Mouse (Mus musculus) limb, embryonic 11.5 days (tissue): ENCODE data around the gene Rgcc. TPM values are rescaled to one million over a fixed set of nuclear protein-coding genes. Genes with fewer than 3 reads are reported as not detected.

Source experiments
- ATAC-seq: fragments of 200-750 bp; cut with Nextera tagmentation; 2 replicates; pipeline ENCODE4 v1.8.0; 2017; ENCODE audit warnings: low read depth; ENCODE audit not compliant: insufficient number of reproducible peaks, low FRiP score, low TSS enrichment
- DNase-seq: peaks from one replicate; pipeline ENCODE4 v3.0.0-alpha.2; 2015; ENCODE audit warnings: low spot score
- H3K27ac ChIP-seq: fragments of 300-500 bp; sonication (generic); replicated peaks from 2 replicates; pipeline ENCODE4 v1.5.1; 2014; ENCODE audit warnings: low read depth, mild to moderate bottlenecking, low read length
- H3K27me3 ChIP-seq: fragments of 300-500 bp; sonication (generic); 2 replicates; pipeline ENCODE4 v1.6.1; 2014; ENCODE audit warnings: mild to moderate bottlenecking, low read length, mixed read lengths; ENCODE audit not compliant: control insufficient read depth, insufficient read depth
- H3K36me3 ChIP-seq: fragments of 300-500 bp; sonication (generic); 2 replicates; pipeline ENCODE4 v1.6.1; 2014; ENCODE audit warnings: mild to moderate bottlenecking, low read length, moderate library complexity, mixed read lengths; ENCODE audit not compliant: control insufficient read depth, insufficient read depth
- H3K4me1 ChIP-seq: fragments of 300-500 bp; sonication (generic); 2 replicates; pipeline ENCODE4 v1.6.1; 2014; ENCODE audit warnings: low read length, mixed read lengths; ENCODE audit not compliant: control insufficient read depth, insufficient read depth
- H3K4me2 ChIP-seq: fragments of 300-500 bp; sonication (generic); 2 replicates; pipeline ENCODE4 v1.6.1; 2014; ENCODE audit warnings: low read depth, mild to moderate bottlenecking, moderate library complexity; ENCODE audit not compliant: severe bottlenecking
- H3K4me3 ChIP-seq: fragments of 300-500 bp; sonication (generic); 2 replicates; pipeline ENCODE4 v1.5.1; 2014; ENCODE audit warnings: low read depth, low read length
- H3K9ac ChIP-seq: fragments of 300-500 bp; sonication (generic); 2 replicates; pipeline ENCODE4 v1.6.1; 2014; ENCODE audit warnings: mild to moderate bottlenecking, low read length
- H3K9me3 ChIP-seq: fragments of 300-500 bp; sonication (generic); 2 replicates; pipeline ENCODE4 v1.6.1; 2016; ENCODE audit warnings: low read length; ENCODE audit not compliant: control insufficient read depth
- WGBS: fragments of 180-500 bp; shearing (Covaris S2); extraction: QIAGEN DNeasy Blood & Tissue Kit; methylation state at CpG from one replicate; pipeline ENCODE4 v1.1.7; 2014; 5-methylcytosine and 5-hydroxymethylcytosine counted together
- polyA plus RNA-seq: library from polyadenylated mRNA; unstranded; fragments of >200 nt; fragmentation: Nextera tagmentation; extraction: Ambion mirVana; gene quantifications from 2 replicates; pipeline ENCODE4 v1.2.1, GENCODE M21; 2014

Rgcc gene
- polyA plus RNA-seq, 1 experiment from 2014 or later = 19.6 TPM

DNA sequence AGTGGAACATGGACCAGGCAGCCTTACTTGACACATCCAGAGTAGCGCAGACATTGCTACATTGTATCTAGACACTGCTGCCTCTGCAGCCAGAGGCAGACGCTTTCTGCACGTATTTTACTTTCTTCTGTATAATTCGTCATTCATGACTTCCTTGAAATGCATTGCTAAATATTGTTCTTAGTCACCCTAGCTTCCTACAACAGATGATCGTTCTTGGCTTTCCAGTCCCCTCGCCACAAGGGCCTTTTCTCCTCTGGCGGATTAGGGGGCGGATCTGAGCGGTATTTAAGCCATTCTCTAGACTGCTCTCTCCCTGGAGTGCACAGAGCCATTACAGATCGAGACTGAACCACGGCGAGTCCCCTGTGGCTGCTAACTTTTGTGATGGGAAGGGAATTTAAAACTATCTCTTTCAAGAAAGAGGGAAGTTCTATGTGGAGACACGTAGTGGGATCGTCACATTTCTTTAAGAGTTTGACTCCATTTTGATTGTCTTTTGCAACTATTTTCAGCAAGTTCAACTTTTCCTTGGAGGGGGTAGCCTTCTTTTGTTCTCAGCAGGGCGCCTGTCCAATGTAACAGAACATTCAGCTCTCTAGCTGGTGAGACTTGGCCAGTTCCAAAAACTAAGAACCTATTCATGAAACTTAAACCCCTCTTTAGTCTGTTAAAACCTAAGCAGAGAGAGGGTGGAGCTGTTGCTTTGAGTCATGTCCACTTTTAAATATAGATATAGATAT is 10.6 kb downstream of the Rgcc start:
- ATAC-seq (no peak), DNase-seq (peak; percentile 34)
- no peaks in the 10 kb centered on the region for H3K36me3 ChIP-seq
- no peak overlapping the region for H3K27ac ChIP-seq
- no peak overlapping the region for H3K4me3 ChIP-seq
- no peak overlapping the region for H3K4me2 ChIP-seq
- WGBS = 45% methylated on average over 15 of the region's 15 CpGs
- H3K4me1 ChIP-seq = peaks cover 21% of the 10 kb centered on the region
- H3K27me3 ChIP-seq = no peaks in the 10 kb centered on the region
- H3K9ac ChIP-seq = no peak overlapping the region
- H3K9me3 ChIP-seq = no peaks in the 10 kb centered on the region

DNA sequence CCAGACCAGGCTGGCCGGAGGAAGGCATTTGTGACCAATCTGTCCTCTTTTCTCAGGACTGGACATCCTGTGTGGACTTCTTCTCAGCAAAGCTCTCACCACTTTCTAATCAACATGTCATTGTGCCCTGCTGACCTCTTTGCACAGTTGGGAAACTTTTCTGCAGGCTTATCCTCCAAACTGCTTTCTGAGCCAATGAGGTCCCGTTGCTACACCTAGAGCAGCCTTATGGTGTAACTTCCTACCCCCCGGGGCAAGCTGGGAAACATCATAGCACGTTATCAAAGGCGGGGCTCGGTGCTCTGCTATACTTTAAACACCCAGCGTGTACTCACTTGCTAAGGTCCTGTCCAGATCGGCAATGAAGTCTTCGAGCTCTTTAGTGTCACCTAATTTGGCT is 11.5 kb downstream of the Rgcc start:
- Histone ChIP-seq H3K36me3 (no peaks in the 10 kb centered on the region), H3K4me3 (no peak overlapping the region), H3K4me2 (0 out of 2 replicates have a peak overlapping the region, but pooled peaks have one; percentile 4), H3K4me1 (peaks cover 21% of the 10 kb centered on the region), H3K27me3 (no peaks in the 10 kb centered on the region), H3K9me3 (no peaks in the 10 kb centered on the region), H3K27ac (no peak overlapping the region), H3K9ac (no peak overlapping the region)
- ATAC-seq = no peak
- WGBS = 12% methylated on average over 9 of the region's 9 CpGs
- no peak for DNase-seq

- 48% methylated on average over 3 of the region's 3 CpGs for WGBS
Measured at GRCm38 (mm10) chr14:79288280-79288679, 13.2 kb downstream of the Rgcc start.

GRCm38 (mm10) chr14:79287251-79287863 is 14.1 kb downstream of the Rgcc start:
- 88% methylated on average over 7 of the region's 7 CpGs for WGBS
- Histone ChIP-seq H3K4me2 (no peak overlapping the region), H3K27ac (no peak overlapping the region), H3K4me3 (no peak overlapping the region), H3K27me3 (no peaks in the 10 kb centered on the region), H3K4me1 (peaks cover 17% of the 10 kb centered on the region; the same call in 1 of the 2 replicates), H3K9me3 (no peaks in the 10 kb centered on the region), H3K9ac (no peak overlapping the region), H3K36me3 (no peaks in the 10 kb centered on the region)
- DNase-seq (no peak), ATAC-seq (no peak)

More at GRCm38 (mm10) chr14:79288280-79288679, 13.2 kb downstream of the Rgcc start:
- Histone ChIP-seq H3K9me3 (no peaks in the 10 kb centered on the region), H3K4me2 (no peak overlapping the region), H3K9ac (no peak overlapping the region), H3K27ac (no peak overlapping the region), H3K36me3 (no peaks in the 10 kb centered on the region), H3K4me3 (no peak overlapping the region), H3K4me1 (peaks cover 19% of the 10 kb centered on the region), H3K27me3 (no peaks in the 10 kb centered on the region)
- ATAC-seq (no peak), DNase-seq (no peak)

DNA sequence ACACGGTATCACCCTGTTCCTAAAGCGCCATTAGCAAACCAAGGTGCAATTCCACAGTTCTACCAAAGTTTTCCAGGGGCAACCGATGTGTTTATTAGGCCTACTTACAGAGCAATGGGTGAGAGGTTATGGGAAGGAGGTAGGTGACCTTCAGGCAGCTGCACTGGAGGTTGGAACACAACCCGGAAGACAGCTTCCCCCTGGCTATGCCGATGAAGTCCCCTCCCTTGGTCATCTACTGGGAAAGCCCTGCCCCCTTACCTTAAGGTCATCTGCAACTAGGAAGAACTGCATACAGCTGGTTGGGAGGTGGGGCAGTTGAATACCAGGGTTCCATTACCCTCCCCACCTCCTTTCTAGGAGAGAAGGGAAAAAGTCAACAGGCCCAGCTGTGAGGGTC is 15.9 kb downstream of the Rgcc start:
- no peaks in the 10 kb centered on the region for H3K36me3 ChIP-seq
- no peaks in the 10 kb centered on the region for H3K9me3 ChIP-seq
- no peak overlapping the region for H3K4me2 ChIP-seq
- DNase-seq = no peak
- no peak for ATAC-seq
- H3K9ac ChIP-seq = no peak overlapping the region
- no peaks in the 10 kb centered on the region for H3K27me3 ChIP-seq
- no peak overlapping the region for H3K4me3 ChIP-seq
- 89% methylated on average over 5 of the region's 5 CpGs for WGBS
- H3K4me1 ChIP-seq = peaks cover 11% of the 10 kb centered on the region; the same call in 1 of the 2 replicates
- no peak overlapping the region for H3K27ac ChIP-seq

DNA sequence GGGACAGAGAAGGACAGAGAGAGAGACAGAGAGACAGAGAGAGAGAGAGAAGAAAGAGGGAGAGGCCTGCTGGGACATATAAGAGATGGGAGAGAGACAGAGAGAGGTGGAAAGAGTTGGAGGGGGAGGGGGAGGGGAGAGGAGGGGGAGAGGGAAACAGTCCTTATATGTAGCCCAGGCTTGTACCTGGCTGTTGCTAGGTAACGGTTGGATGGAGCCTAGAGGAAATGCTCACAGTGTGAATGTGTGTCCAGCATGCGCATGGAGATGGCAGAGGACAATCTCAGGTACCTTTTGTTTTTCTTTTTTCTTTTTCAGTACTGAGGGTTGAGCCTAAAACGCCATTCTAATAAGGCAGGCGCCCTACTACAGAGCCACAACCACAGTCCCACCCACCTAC is 16.8 kb downstream of the Rgcc start:
- Histone ChIP-seq H3K4me3 (no peak overlapping the region), H3K27me3 (no peaks in the 10 kb centered on the region), H3K9ac (no peak overlapping the region), H3K4me2 (no peak overlapping the region), H3K4me1 (peaks cover 2% of the 10 kb centered on the region; the same call in 1 of the 2 replicates), H3K9me3 (no peaks in the 10 kb centered on the region), H3K36me3 (no peaks in the 10 kb centered on the region), H3K27ac (no peak overlapping the region)
- WGBS = 84% methylated on average over 4 of the region's 4 CpGs
- DNase-seq (no peak), ATAC-seq (no peak)

DNA sequence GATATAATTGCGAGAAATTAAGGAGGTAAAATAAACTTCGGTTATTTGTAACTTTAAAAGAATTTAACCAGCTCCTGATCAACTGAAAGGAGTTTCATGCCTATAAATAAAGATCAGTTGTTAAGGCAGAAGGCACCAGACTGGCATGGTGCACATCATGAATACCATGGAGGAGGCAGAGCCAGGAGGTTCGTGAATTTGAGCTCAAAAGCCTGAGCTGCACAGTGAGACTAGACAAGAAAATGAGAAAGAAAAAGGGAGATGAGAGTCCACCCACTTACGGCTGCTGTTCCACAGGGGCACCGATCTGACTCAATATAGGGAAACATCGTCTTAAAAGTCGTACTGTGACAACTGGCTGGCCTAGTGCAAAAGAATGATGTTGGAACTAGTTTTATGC is 17.5 kb downstream of the Rgcc start:
- no peaks in the 10 kb centered on the region for H3K27me3 ChIP-seq
- 92% methylated on average over 7 of the region's 7 CpGs for WGBS
- H3K4me3 ChIP-seq = no peak overlapping the region
- DNase-seq = no peak
- no peak overlapping the region for H3K4me2 ChIP-seq
- ATAC-seq = no peak
- H3K27ac ChIP-seq = no peak overlapping the region
- H3K9ac ChIP-seq = no peak overlapping the region
- no peaks in the 10 kb centered on the region for H3K9me3 ChIP-seq
- no peaks in the 10 kb centered on the region for H3K36me3 ChIP-seq
- no peaks in the 10 kb centered on the region for H3K4me1 ChIP-seq

- H3K27me3 ChIP-seq = no peaks in the 10 kb centered on the region
- H3K9me3 ChIP-seq = no peaks in the 10 kb centered on the region
- DNase-seq (no peak), ATAC-seq (no peak)
- no peaks in the 10 kb centered on the region for H3K4me1 ChIP-seq
- no peaks in the 10 kb centered on the region for H3K36me3 ChIP-seq
- no peak overlapping the region for H3K4me2 ChIP-seq
- H3K27ac ChIP-seq = no peak overlapping the region
- WGBS = 90% methylated on average over 9 of the region's 9 CpGs
- no peak overlapping the region for H3K4me3 ChIP-seq
- H3K9ac ChIP-seq = no peak overlapping the region
Measured at GRCm38 (mm10) chr14:79281894-79282553, 19.4 kb downstream of the Rgcc start.
